Mouse (Mus musculus) cerebellum, postnatal 10 days (tissue): Measurements from ENCODE around the gene Ppp1r13l.

Experiments
- DNase-seq, 2 experiments: peaks; one replicate each; pipeline ENCODE4 v3.0.0; 2021; ENCODE audit warnings: mixed read lengths in 2 of 2

The Ppp1r13l gene

DNA sequence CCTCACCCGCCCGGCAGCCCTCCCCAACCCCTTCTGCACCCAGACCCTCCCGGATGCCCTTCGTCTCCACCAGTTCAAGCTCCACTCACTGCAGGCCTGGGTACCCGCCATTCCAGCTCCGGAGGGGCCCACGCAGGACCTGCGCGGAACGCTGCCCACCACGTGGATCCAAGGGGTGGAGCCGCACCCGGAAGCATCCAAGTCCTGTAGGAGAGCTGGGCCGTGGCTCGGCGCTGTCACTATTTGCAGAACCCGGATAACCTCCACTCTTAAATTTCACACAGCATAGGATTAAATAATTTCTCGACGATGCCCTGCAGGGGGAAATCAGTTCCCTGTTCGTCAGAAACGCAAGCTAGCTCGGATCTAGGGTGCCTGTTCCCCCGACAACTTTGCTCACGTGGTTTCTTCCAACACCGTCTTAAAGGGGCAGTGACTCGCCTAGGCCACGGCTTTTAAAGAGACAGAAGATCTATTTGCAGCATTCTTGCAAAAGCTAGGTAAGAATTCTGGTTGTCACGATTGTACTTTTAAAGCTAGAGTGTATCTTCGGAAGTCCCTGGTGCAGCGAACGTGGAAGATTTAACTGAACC lies at the start of gene Ppp1r13l, which contains the start of gene Cd3eap:
Gene Ppp1r13l (plus strand): TSS at position 451 of the 593 bp plus-strand sequence.
Gene Cd3eap (minus strand): TSS at position 185 of the 593 bp plus-strand sequence.
- peak; percentile 94 for DNase-seq

DNA sequence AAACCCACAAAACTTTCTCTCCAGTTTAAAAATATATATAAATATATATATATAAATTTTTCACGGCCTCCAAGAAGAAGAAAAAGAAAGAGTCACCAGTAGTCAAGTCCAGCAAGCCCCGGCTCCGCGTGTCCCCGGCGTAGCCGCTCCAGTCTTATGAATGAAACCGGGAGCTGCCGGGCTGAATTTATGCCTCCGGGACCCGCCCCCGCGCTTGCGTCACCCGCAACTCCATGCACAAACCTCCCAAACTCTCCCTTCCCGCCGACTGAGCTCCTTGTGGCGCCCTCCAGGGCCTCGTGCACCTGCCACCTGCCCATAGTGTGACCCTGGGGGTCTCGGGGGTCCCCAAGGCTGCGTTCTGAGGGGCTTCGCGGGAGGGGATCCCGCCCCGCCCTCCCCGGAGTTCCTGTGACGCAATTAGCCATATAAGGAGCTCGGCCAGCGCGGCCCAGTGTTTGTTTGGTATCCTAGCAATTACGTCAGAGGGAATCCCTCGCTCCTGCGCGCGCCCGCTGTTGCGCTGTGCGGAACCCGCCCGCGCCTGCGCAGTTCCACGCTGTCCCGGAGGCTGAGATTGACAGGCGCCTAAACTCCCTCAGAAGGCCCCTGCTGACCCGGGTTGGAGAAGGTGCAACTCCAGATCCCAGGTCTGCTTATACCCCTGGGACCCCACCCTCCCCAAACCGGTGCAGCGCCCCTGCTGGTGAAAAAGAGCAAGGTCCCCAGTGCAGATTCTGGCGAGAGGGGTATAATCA lies 49.5 kb upstream of the Ppp1r13l start, which contains the start of gene Fosb:
Gene Fosb (minus strand): TSS at position 168 of the 758 bp plus-strand sequence.
- peak; percentile 98 for DNase-seq

DNA sequence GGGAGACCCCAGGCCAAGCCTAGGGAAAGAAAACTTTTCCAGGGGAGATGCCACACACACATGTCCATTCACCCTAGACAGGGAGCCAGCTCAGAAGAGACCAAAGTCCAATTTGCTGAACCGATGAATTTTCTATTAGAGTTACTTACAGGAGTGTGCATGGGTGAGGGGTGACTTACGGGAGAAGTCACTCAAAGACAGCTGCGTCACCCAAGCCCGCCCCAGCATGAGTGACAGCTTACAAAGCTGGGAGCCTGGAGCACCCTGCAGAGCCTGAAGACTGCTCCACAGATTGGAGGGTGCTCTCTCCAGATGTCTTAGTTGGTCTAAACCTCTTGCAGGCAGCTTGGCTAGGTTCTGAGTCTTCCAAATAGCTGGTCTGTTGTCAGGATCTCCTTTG lies 47.6 kb upstream of the Ppp1r13l start:
- DNase-seq, result no peak

DNA sequence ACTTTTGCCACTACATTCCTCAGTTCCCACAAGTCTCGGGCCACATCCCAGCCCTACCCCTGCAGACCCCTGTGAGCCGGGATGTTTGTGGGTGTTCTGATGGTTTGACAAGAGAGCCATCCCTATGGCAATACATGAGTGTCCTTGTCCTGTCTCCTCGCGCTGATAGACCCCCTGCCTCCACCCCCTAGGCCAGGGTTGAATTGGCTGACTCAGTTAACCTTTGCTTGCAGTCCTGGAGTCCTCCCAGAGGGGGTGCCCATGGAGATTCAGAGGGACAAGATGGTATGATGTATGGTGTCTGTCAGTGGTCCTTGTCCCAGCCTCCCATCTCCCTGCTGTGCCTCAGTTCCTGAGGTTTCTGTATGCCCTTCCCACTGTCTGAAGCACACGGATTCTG lies 45.5 kb upstream of the Ppp1r13l start:
- DNase-seq, result no peak

DNA sequence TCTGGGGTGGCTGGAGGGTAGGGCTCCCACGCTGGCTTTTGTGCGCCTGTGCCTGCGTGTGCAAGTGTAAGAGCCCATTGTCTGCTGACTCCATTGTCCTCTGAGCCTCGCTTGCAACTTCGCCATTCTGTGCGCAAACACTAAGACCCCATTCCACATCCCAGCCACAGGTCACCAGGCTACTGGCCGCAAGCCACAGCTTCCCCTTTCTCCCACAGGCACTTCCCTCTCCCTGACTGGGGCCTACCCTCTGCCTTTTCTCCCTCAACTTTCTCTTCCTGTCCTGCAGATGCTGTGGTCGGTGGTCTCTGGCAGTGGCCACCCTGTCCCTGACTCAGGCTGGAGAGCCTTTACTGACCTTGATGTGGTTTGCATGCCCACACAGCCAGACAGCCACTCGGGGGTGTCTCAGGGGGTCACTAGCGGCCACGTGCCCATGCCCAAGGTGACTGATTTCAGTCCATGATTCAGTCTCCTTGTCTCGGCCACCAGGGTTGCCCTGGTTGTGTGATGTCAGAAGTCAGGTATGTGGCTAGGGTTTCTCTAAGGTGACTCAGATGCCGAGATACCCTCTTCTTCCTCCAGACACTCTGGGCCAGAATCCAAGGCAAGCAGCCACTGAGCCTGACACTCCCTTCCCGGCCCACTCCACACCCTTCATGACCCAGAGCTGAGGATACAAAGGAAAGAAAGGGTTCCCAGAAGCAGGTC lies 42.9 kb upstream of the Ppp1r13l start:
- DNase-seq, result no peak

DNA sequence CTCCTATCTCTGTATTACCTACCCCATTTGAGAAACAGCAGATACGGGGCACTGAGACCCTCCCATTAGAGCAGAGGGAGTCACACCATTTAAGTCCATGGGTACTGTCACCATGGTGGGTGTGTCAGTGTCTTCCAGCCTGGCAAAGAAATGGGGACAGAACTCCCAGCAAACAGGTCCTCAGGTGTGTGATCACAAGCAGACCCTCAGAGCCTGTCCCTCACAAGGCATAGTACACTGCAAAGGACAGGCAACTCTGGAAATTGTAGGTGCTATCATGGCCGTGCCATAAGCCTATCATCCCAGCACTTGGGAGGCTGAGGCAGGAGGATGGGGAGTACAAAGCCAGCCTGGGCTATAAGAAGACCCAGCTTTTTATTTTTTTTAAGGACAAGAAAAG lies 41.3 kb upstream of the Ppp1r13l start:
- DNase-seq, result no peak

DNA sequence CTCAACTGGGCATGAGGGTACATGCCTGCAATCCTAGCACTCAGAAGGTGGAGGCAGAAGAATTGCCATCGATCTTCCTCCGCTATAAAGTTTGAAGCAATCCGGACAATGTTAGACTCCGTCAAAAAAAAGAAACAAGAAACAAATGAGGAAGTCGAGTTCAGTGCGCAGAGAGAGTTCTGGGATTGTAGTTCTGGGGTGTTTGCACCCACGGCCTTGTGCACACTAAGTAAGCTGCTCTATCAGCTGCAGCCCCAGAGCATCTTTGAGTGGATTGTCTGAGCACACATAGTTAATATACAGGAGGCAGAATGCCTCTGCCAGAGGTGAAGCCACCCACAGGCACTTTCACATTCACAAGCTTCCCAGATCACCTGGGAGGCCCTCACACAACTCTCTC lies 40.9 kb upstream of the Ppp1r13l start:
- DNase-seq, result no peak

DNA sequence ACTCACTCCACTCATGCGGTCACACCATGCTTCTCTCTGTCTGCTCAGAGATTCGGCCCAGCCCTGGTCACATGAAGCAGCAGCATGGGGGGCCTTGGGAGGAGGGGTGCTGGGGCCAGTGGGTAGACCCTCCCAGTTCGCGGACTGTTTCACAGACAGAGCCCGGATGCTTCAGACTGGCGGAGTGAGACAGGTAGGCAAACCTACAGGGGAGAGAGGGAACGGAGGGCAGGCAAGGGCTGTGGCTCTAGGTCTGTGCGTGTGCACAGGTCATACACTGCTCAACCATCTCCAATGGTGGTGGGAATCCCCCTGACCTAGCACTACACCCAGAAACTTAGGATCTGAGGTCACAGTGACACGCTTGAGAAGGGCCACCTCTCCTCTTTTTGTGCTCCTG lies 40.1 kb upstream of the Ppp1r13l start:
- DNase-seq, result peak; percentile 41 to 43

DNA sequence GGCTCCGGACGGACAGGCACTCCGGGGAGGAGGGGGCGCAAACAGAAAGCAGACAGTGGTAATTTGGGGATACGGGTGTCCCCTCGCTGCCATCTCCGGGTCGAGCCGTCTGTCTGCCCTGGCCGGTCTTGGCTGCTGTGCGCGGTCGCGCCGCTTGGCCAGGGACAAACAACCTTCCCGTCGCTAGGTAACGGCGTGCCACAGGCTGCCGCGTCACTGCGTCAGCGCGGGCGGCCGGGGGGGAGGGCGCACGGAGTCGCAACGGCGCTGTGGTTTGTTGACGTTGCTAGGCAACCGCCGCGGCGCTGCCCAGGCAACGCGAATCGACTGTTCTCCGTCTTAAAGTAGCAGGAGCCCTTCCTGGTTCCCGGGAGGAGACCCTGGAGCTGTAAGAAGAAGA lies 39.6 kb upstream of the Ppp1r13l start:
- peak; percentile 97 to 98 for DNase-seq

DNA sequence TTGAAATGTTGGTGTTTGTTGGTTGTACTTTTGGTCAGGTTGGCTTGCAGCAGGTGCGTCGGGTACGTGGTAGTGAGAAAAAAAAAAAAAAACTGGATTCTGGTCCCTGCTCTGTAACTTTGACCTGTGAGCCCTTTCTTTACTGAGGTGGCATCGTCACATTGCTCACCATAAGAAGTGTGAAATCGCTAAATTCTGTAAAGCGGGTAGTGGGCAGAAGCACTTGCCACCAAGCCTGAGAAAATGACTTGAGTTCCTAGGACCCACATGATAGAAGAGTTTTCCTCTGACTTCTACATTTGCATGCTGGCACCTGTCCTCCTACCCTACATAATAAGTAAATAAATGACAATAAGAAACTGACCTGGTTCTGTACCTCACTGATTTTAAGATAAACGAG lies 38.9 kb upstream of the Ppp1r13l start:
- DNase-seq, result no peak

DNA sequence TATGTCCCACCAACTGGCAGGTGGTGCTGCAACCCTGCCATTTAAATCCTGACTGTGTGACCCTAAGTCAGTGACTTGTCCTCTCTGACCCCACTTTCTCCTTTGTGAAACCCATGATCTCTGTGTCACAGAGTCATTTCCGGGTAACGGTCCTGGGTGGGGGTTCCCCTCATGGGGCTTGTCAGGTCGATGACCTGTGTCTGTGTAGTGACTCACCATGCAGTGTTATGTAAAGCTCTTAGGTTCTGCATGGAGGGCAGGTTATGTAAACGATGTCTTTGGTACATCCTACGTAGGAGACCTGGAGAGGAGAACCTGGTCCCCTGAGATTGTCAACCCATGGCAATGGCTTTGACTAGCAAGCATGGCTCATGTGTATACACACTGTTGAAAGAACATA lies 38.1 kb upstream of the Ppp1r13l start:
- DNase-seq, result no peak

DNA sequence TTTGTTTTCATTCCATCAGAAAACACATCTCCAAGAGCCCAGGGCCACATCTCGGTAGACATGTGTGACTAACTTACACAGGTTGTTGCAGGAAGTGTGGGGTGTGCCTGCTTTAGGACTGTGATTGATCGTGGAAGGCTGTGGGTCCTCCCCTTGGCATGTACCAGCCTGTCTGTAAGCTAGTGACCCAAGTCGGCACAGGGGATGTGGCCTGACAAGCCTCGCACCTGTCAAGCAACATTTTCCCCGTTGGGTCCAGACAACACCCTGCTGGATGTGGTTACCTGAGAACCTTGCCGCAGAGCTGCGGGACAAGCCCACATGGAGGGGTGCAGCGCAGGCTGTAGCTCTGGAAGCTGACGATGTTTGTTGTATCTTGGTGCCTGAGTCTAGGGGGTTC lies 37.1 kb upstream of the Ppp1r13l start:
- DNase-seq, result no peak

DNA sequence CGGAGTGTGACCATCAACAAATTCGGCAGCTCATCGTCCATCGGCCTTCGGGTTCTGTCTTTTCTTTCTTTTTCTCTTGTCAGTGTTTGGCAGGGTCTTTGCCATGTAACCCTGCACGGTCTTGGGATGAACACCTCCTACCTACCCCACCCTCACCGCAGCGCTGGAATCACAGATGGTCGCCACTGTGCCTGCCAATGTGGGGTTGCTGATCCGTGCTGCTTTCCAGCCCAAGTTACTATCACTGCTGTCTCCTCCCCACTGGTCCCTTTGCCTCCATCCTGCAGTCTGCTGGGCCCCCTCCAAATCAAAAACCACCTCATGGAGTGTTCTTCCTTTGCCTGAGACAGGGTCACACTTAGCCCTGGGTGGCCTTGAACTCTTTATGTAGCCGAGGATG lies 35.3 kb upstream of the Ppp1r13l start:
- DNase-seq, result peak in 1 of 2 experiments; percentile 58

DNA sequence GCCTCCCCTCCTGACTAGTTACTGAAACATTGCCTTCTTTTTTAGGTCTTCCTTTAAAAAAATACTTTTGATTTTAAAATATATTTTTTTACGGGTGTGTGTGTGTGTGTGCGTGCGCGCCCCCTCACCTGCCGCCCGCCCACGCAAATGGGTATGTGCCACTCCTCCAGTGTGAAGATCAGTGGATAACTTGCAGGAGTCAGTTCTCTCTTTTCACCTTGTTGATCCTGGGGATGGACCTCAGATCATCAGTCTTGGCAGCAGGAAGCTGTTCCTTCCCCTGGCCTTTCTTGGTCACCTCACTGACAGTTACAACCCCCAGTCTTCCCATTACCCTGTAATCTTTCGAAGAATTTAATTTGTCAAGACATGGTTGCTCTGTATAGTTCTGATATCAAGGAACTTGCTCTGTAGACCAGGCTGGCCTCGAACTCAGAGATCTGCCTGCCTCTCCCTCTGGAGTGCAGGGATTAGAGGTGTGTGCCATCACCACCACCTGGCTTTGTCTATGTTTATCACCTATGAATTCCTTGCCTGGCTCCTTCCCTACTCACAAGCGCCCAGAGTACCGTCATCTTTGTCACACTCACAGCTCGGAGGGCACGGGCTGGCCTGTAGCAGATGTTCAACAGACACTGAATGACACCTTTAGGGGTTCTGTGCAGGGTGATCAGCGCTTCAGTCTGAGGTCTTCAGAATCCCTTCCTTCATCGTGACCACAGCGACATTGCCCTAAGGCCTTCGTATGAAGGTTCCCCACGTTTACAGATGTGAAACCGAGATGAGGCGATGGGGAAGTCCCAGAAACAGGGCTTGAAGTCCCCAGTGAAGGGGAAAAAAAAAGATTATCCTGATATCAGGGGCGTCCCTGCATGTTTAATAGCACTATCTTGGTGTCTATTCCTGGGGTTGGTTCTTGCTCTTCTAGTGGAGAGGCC lies 34.0 kb upstream of the Ppp1r13l start:
- DNase-seq, result no peak

DNA sequence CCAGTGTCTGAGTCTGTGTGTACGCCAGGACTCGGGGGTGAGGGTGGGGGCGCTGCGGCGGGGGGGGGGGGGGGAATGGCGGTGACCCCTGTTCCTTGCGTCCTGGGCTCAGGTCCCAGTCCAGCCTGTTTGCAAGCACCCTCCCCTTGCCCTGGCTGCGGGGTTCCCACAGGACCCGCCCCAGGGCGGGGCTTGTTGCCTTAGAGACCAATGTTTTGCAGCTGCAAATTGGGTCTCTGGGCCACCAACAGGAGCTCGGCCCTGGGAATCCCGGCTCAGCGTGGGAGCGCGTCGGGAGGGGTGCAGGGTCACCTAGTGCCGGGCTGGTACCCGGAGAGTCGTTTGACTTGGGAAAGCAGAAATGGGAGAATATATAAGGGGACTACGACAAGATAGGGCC lies 33.2 kb upstream of the Ppp1r13l start:
- DNase-seq, result peak; percentile 59 to 79

DNA sequence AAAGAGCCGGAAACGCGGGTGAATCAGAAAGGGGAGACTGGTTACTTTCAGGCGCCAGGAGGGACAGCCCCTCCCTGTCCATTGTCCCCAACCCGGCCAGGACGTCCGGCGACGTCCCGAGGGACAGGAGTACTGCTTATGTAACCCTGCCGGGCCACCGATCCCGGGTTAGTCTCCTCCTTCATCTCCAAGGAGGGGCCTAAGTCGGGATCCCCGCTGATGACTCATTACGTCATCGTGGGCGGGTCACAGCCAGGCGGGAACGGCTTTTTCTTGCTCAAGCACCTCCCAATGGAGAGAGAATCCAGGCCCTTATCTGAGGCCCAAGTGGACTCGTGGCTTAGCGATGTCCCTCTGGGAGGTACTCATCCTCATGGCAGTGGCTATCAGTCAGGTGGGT lies 32.4 kb upstream of the Ppp1r13l start:
- peak; percentile 80 to 84 for DNase-seq

DNA sequence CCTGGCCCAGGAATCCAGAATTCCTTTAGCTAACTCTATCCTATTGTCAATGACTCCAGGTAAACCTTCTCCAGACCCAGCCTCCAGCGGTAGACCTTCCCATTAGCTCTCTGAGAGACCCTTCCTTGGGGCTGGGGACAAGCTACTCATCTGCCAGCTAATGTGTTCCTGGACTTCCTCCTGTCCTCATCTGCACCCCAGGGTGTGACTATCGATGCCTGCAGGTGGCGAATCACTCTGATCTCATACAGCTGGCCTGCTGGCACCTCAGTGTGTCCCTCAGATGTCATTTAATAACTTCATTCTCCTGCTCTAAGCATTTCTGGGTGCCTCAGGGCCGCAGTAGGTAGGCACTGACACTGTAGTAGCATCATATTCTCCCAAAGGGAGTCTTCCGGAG lies 31.8 kb upstream of the Ppp1r13l start:
- DNase-seq, result no peak

DNA sequence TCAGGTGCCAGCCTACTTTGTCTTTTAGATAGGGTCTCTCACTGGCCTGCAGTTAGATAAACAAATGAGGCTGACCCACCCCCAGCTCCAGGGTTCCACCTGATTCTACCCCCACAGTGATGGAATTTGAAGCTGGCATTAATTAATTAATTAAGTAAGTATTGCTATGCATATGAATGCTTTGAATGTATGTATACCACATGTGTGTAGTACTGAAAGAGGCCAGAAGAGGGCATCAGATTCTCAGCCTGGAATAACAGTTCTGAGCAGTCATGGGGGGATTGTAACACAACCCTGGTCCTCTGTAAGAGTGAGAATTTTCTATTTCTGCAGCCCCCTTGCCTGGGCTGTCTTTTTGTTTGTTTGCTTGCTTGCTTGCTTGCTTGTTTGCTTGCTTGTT lies 31.1 kb upstream of the Ppp1r13l start:
- DNase-seq, result peak in 1 of 2 experiments; percentile 49

DNA sequence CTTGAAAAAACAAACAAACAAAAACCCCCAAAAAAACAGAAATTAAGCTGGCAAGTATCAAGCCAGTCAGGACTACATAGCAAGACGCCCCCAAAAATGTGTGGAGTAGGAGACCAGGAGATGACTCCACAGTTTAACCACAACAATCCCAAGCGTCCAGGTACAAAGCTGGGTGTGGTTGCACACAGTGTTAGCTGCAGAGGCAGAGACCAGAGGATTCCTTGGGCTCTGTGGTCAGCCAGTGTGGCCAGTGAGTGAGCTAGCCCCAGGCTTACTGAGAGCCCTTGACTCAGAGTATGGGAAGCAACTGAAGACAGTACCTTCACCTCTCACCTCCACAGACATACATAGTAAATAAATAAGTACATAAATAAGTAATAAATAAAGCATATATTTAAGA lies 27.6 kb upstream of the Ppp1r13l start:
- DNase-seq, result no peak

DNA sequence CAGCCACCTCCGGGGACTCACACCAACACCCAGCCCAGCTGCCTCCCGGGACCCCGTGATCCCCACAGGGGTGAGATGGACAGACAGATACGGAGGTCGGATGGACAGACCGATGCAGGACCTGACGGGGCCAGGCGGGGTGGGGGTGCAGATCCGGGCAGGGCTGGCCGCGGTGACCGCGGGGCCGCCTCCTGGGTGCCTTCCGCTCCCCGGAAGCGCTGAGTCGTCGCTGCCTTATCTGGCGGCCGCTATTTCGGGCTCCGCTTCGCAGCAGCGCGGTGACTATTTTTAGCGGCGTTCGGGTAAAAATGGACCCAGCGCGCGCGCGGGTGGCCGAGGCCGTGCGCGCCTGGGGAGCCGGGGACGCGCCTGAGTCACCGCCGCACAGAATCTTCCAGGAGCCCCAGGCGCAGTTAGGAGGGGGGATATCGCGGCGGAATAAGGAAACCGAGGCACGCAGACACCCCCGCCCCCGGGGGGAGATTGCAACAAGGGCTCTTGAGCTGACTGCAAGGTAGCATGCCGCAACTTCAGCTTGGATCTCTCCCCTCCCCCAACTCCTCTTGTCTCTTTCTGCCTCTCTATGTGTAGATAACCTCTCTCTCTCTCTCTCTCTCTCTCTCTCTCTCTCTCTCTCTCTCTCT lies 26.7 kb upstream of the Ppp1r13l start:
- peak; percentile 81 for DNase-seq

DNA sequence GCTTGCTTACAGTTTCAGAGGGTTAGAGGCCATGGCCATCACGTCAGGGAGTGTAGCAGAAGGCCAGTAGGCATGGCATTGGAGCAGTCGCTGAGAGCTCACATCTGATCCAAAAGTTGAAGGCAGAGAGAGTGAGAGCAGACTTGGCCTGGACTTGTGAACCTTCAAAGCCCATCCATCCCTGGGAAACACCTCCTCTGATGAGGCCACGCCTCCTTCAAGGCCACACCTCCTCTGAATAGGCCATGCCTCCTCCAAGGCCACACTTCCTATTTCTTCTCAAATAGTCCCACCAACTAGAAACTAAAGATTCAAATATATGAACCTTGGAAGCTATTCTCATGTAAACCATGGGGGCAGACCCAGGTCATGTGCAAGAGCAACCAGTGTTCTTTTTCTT lies 24.0 kb upstream of the Ppp1r13l start:
- DNase-seq, result no peak

DNA sequence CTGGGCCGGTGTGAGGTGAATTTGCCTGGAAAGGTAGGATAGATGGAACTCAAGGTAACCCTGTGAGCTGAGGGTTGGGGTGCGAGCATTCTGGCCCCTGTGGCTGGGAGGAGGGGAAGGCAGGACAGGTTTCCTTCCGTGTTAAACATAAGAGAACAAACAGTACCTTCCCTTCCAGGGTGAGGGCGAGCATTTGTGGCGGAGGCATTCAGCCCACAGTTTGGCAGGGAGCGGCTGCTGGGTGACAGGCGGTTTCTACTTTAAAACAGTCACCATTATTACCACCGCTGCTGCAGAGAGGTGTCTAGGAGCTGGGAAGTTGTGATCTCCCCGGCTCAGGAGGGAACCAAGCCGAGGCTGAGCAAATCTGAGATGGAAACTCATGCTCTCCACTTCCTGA lies 22.4 kb upstream of the Ppp1r13l start:
- no peak for DNase-seq
